Mouse (Mus musculus): ENCODE data around the gene Zfp764. TPM values are rescaled to one million over a fixed set of nuclear protein-coding genes. Genes with fewer than 3 reads are reported as not detected.

The Zfp764 gene
- 4.9 TPM for polyA plus RNA-seq (2014; fragmentation: Illumina TruSeq; extraction: RNeasy Lipid Tissue Mini Kit (QIAGEN cat#74804); ENCODE audit: low read depth, low replicate concordance)

GRCm38 (mm10) chr7:127406002-127406987 lies at the start of gene Zfp764:
Gene Zfp764, minus strand, starts transcription at chr7:127406822.

GRCm38 (mm10) chr7:127448521-127449300 lies 42.1 kb upstream of the Zfp764 start, which contains the start of gene Zfp689:
Gene Zfp689, minus strand, starts transcription at chr7:127449158.

GRCm38 (mm10) chr7:127421388-127422191 lies 15.0 kb upstream of the Zfp764 start, which contains the start of gene Zfp688:
Gene Zfp688, minus strand, starts transcription at chr7:127422068.

GRCm38 (mm10) chr7:127393157-127393943 lies 13.3 kb downstream of the Zfp764 start, which contains the start of gene E430018J23Rik:
Gene E430018J23Rik, minus strand, starts transcription at chr7:127393629.

GRCm38 (mm10) chr7:127386641-127387392 lies 19.8 kb downstream of the Zfp764 start, which contains the start of gene 9130019O22Rik:
Gene 9130019O22Rik, minus strand, starts transcription at chr7:127387166.

GRCm38 (mm10) chr7:127375271-127376245 lies 31.1 kb downstream of the Zfp764 start, which contains the start of gene Zfp747:
Gene Zfp747, minus strand, starts transcription at chr7:127376050.

Other genes with a start within 250 kb of the Zfp764 start
- gene Cd2bp2, start 210.8 kb downstream of the Zfp764 start, polyA plus RNA-seq (2014; fragmentation: Illumina TruSeq; extraction: RNeasy Lipid Tissue Mini Kit (QIAGEN cat#74804); ENCODE audit: low read depth, low replicate concordance) = 11.7 TPM
- 4.4 TPM for gene Tbc1d10b, start 198.4 kb downstream of the Zfp764 start, polyA plus RNA-seq (2014; fragmentation: Illumina TruSeq; extraction: RNeasy Lipid Tissue Mini Kit (QIAGEN cat#74804); ENCODE audit: low read depth, low replicate concordance)
- gene Mylpf, start 197.9 kb downstream of the Zfp764 start, polyA plus RNA-seq (2014; fragmentation: Illumina TruSeq; extraction: RNeasy Lipid Tissue Mini Kit (QIAGEN cat#74804); ENCODE audit: low read depth, low replicate concordance) = not detected
- 1.8 TPM for gene Zfp553, start 173.8 kb downstream of the Zfp764 start, polyA plus RNA-seq (2014; fragmentation: Illumina TruSeq; extraction: RNeasy Lipid Tissue Mini Kit (QIAGEN cat#74804); ENCODE audit: low read depth, low replicate concordance)
- gene Sept1, start 173.7 kb downstream of the Zfp764 start, polyA plus RNA-seq (2014; fragmentation: Illumina TruSeq; extraction: RNeasy Lipid Tissue Mini Kit (QIAGEN cat#74804); ENCODE audit: low read depth, low replicate concordance) = 1.1 TPM
- gene Zfp771, start 162.5 kb downstream of the Zfp764 start, polyA plus RNA-seq (2014; fragmentation: Illumina TruSeq; extraction: RNeasy Lipid Tissue Mini Kit (QIAGEN cat#74804); ENCODE audit: low read depth, low replicate concordance) = 0.98 TPM
- 0.79 TPM for gene Dctpp1, start 146.1 kb downstream of the Zfp764 start, polyA plus RNA-seq (2014; fragmentation: Illumina TruSeq; extraction: RNeasy Lipid Tissue Mini Kit (QIAGEN cat#74804); ENCODE audit: low read depth, low replicate concordance)
- gene Sephs2, start 132.8 kb downstream of the Zfp764 start, polyA plus RNA-seq (2014; fragmentation: Illumina TruSeq; extraction: RNeasy Lipid Tissue Mini Kit (QIAGEN cat#74804); ENCODE audit: low read depth, low replicate concordance) = 58.2 TPM
- 1.4 TPM for gene Itgal, start 110.6 kb downstream of the Zfp764 start, polyA plus RNA-seq (2014; fragmentation: Illumina TruSeq; extraction: RNeasy Lipid Tissue Mini Kit (QIAGEN cat#74804); ENCODE audit: low read depth, low replicate concordance)
- gene Zfp768, start 61.2 kb downstream of the Zfp764 start, polyA plus RNA-seq (2014; fragmentation: Illumina TruSeq; extraction: RNeasy Lipid Tissue Mini Kit (QIAGEN cat#74804); ENCODE audit: low read depth, low replicate concordance) = 3.9 TPM
- 2.7 TPM for gene Zfp747, start 30.8 kb downstream of the Zfp764 start, polyA plus RNA-seq (2014; fragmentation: Illumina TruSeq; extraction: RNeasy Lipid Tissue Mini Kit (QIAGEN cat#74804); ENCODE audit: low read depth, low replicate concordance)
- 2.4 TPM for gene 9130019O22Rik, start 19.7 kb downstream of the Zfp764 start, polyA plus RNA-seq (2014; fragmentation: Illumina TruSeq; extraction: RNeasy Lipid Tissue Mini Kit (QIAGEN cat#74804); ENCODE audit: low read depth, low replicate concordance)
- 0.88 TPM for gene E430018J23Rik, start 13.2 kb downstream of the Zfp764 start, polyA plus RNA-seq (2014; fragmentation: Illumina TruSeq; extraction: RNeasy Lipid Tissue Mini Kit (QIAGEN cat#74804); ENCODE audit: low read depth, low replicate concordance)
- 3.4 TPM for gene Zfp688, start 15.2 kb upstream of the Zfp764 start, polyA plus RNA-seq (2014; fragmentation: Illumina TruSeq; extraction: RNeasy Lipid Tissue Mini Kit (QIAGEN cat#74804); ENCODE audit: low read depth, low replicate concordance)
- 0.95 TPM for gene Zfp689, start 42.3 kb upstream of the Zfp764 start, polyA plus RNA-seq (2014; fragmentation: Illumina TruSeq; extraction: RNeasy Lipid Tissue Mini Kit (QIAGEN cat#74804); ENCODE audit: low read depth, low replicate concordance)
- gene Prr14, start 52.8 kb upstream of the Zfp764 start, polyA plus RNA-seq (2014; fragmentation: Illumina TruSeq; extraction: RNeasy Lipid Tissue Mini Kit (QIAGEN cat#74804); ENCODE audit: low read depth, low replicate concordance) = 23.2 TPM
- gene Fbrs, start 72.4 kb upstream of the Zfp764 start, polyA plus RNA-seq (2014; fragmentation: Illumina TruSeq; extraction: RNeasy Lipid Tissue Mini Kit (QIAGEN cat#74804); ENCODE audit: low read depth, low replicate concordance) = 9.1 TPM
- gene Srcap, start 105.2 kb upstream of the Zfp764 start, polyA plus RNA-seq (2014; fragmentation: Illumina TruSeq; extraction: RNeasy Lipid Tissue Mini Kit (QIAGEN cat#74804); ENCODE audit: low read depth, low replicate concordance) = 11.2 TPM
- gene Gm42715, start 112.8 kb upstream of the Zfp764 start, polyA plus RNA-seq (2014; fragmentation: Illumina TruSeq; extraction: RNeasy Lipid Tissue Mini Kit (QIAGEN cat#74804); ENCODE audit: low read depth, low replicate concordance) = 8.8 TPM
- not detected for gene Tmem265, start 154.6 kb upstream of the Zfp764 start, polyA plus RNA-seq (2014; fragmentation: Illumina TruSeq; extraction: RNeasy Lipid Tissue Mini Kit (QIAGEN cat#74804); ENCODE audit: low read depth, low replicate concordance)
- gene Phkg2, start 166.5 kb upstream of the Zfp764 start, polyA plus RNA-seq (2014; fragmentation: Illumina TruSeq; extraction: RNeasy Lipid Tissue Mini Kit (QIAGEN cat#74804); ENCODE audit: low read depth, low replicate concordance) = 32.4 TPM
- gene Ccdc189, start 181.8 kb upstream of the Zfp764 start, polyA plus RNA-seq (2014; fragmentation: Illumina TruSeq; extraction: RNeasy Lipid Tissue Mini Kit (QIAGEN cat#74804); ENCODE audit: low read depth, low replicate concordance) = not detected
- 2.1 TPM for gene Rnf40, start 181.9 kb upstream of the Zfp764 start, polyA plus RNA-seq (2014; fragmentation: Illumina TruSeq; extraction: RNeasy Lipid Tissue Mini Kit (QIAGEN cat#74804); ENCODE audit: low read depth, low replicate concordance)
- gene Zfp629, start 209.0 kb upstream of the Zfp764 start, polyA plus RNA-seq (2014; fragmentation: Illumina TruSeq; extraction: RNeasy Lipid Tissue Mini Kit (QIAGEN cat#74804); ENCODE audit: low read depth, low replicate concordance) = 6.8 TPM